Mouse (Mus musculus) testis, adult 2 months (tissue): ENCODE results near the gene Thsd4. TPM values are rescaled to one million over a fixed set of nuclear protein-coding genes. Genes with fewer than 3 reads are reported as not detected.

Experiments
- H3K27ac ChIP-seq: fragments of 200-500 bp; 2 replicates; pipeline ENCODE4 v1.5.1; 2012; ENCODE audit warnings: low read depth, low read length; ENCODE audit not compliant: control insufficient read depth, insufficient read depth
- H3K27me3 ChIP-seq: fragments of 200-500 bp; 2 replicates; pipeline ENCODE4 v1.6.1; 2012; ENCODE audit warnings: mild to moderate bottlenecking, low read length, moderate library complexity; ENCODE audit not compliant: control insufficient read depth, insufficient read depth
- H3K36me3 ChIP-seq: fragments of 200-500 bp; 2 replicates; pipeline ENCODE4 v1.6.1; 2012; ENCODE audit warnings: mild to moderate bottlenecking, low read length; ENCODE audit not compliant: control insufficient read depth, insufficient read depth
- H3K4me1 ChIP-seq: fragments of 200-500 bp; 2 replicates; pipeline ENCODE4 v1.6.1; 2012; ENCODE audit warnings: low read length; ENCODE audit not compliant: control insufficient read depth, insufficient read depth
- H3K4me3 ChIP-seq: fragments of 200-500 bp; 2 replicates; pipeline ENCODE4 v1.5.1; 2012; ENCODE audit warnings: low read depth, mild to moderate bottlenecking, low read length, moderate library complexity, mixed read lengths; ENCODE audit not compliant: control insufficient read depth
- CTCF ChIP-seq: fragments of 200-500 bp; IDR thresholded peaks from 2 replicates; pipeline ENCODE4 v1.5.1; 2012; ENCODE audit warnings: low read depth, mild to moderate bottlenecking, inconsistent platforms, low read length, moderate library complexity; ENCODE audit not compliant: control insufficient read depth, insufficient read depth, insufficient replicate concordance
- POLR2A ChIP-seq: fragments of 200-500 bp; IDR thresholded peaks from 2 replicates; pipeline ENCODE4 v1.6.1; 2012; ENCODE audit warnings: low read depth, mild to moderate bottlenecking, inconsistent platforms, low read length, moderate library complexity; ENCODE audit not compliant: control insufficient read depth
- polyA plus RNA-seq: library from polyadenylated mRNA; depleted of rRNA; stranded (reverse); fragments of >200 nt; gene quantifications from 2 replicates; pipeline ENCODE4 v1.2.3, GENCODE M21; 2012; rRNA removed

The Thsd4 gene
- 1.4 TPM in 2 replicates for polyA plus RNA-seq

GRCm38 (mm10) chr9:60521806-60522264 is at the start of gene Thsd4:
Gene Thsd4, minus strand, starts transcription at chr9:60522046.
- Histone ChIP-seq H3K4me3 (peak within 1 kb of the TSS; percentile 78), H3K27ac (no peak within 1 kb of the TSS; the same call in 1 of the 2 replicates), H3K27me3 (no peaks in the 10 kb centered on the region)

GRCm38 (mm10) chr9:60571041-60571440 is 49.2 kb upstream of the Thsd4 start:
- Histone ChIP-seq H3K36me3 (no peaks in the 10 kb centered on the region), H3K27ac (no peak overlapping the region), H3K4me1 (no peaks in the 10 kb centered on the region), H3K4me3 (no peak overlapping the region), H3K27me3 (no peaks in the 10 kb centered on the region)
- TF ChIP-seq POLR2A, result no peak
- no peak for TF ChIP-seq CTCF

More at GRCm38 (mm10) chr9:60521806-60522264, at the start of gene Thsd4:
- Histone ChIP-seq H3K4me1 (peaks cover 12% of the 10 kb centered on the region), H3K36me3 (no peaks in the 10 kb centered on the region)
- TF ChIP-seq CTCF (peak; percentile 74), POLR2A (no peak)

- H3K27ac ChIP-seq, result no peak overlapping the region
- no peak for TF ChIP-seq CTCF
- TF ChIP-seq POLR2A, result no peak
- no peaks in the 10 kb centered on the region for H3K27me3 ChIP-seq
- no peak overlapping the region for H3K4me3 ChIP-seq
- no peaks in the 10 kb centered on the region for H3K4me1 ChIP-seq
- no peaks in the 10 kb centered on the region for H3K36me3 ChIP-seq
Measured at GRCm38 (mm10) chr9:60569366-60569765, 47.5 kb upstream of the Thsd4 start.

DNA sequence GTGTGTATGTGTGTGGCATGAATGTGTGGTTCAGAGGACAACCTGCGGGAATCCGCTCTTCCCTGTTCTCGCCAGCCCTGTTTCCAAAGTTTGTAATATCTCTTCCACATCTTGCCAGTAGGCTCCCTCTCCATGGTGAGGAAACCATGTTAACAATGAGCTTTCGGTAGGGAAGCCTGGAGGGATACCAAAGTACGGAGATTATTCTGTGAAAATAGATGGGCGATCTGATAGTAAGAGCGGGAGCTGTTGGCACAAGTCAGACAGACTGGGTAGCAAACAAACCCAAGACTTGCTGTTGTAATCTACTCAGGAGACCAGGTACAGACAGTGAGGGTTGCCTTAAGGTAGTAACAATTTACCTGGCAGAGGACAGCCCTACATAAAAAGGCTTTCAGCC is 42.0 kb upstream of the Thsd4 start:
- TF ChIP-seq CTCF, result no peak
- no peak for TF ChIP-seq POLR2A
- Histone ChIP-seq H3K4me1 (no peaks in the 10 kb centered on the region), H3K36me3 (no peaks in the 10 kb centered on the region), H3K27me3 (no peaks in the 10 kb centered on the region), H3K4me3 (no peak overlapping the region), H3K27ac (no peak overlapping the region)

GRCm38 (mm10) chr9:60562443-60563371 is 40.9 kb upstream of the Thsd4 start:
- H3K27me3 ChIP-seq, result no peaks in the 10 kb centered on the region
- H3K4me1 ChIP-seq, result no peaks in the 10 kb centered on the region
- no peak overlapping the region for H3K4me3 ChIP-seq
- H3K36me3 ChIP-seq, result no peaks in the 10 kb centered on the region
- TF ChIP-seq POLR2A, result no peak
- 0 out of 2 replicates have a peak, but pooled peaks have one; percentile 9 for TF ChIP-seq CTCF
- H3K27ac ChIP-seq, result no peak overlapping the region

DNA sequence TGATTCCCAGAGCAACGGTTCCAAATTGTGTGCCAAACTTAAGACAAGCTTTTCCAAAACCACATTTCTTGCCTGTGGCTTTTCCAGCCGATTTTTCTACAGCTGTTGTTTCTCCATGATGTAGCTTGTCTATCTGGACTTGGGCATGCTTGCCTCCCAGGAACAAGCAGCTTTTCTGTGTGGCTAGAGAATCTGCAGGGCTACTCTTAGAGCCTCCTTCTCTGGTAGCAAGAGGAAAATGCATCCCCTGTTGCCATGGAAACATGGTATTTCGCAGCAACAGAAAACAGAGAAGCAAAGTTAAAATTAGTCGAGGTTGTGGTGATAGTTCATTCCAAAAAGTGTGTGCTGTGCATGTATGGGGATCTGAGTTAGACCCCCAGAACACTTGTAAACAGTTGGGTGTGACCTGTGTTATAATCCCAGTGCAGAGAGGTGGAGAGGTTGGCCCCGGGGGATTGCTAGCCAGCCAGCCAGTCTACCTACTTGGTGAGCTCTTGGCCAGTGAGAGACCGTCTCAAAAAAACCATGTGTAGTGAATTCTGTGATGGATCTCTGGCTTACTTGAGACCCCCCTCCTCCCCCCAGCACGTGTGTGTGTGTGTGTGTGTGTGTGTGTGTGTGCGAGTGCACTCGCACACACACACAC is 39.9 kb upstream of the Thsd4 start:
- Histone ChIP-seq H3K4me1 (no peaks in the 10 kb centered on the region), H3K27me3 (no peaks in the 10 kb centered on the region)
- no peak for TF ChIP-seq POLR2A
- TF ChIP-seq CTCF, result no peak

DNA sequence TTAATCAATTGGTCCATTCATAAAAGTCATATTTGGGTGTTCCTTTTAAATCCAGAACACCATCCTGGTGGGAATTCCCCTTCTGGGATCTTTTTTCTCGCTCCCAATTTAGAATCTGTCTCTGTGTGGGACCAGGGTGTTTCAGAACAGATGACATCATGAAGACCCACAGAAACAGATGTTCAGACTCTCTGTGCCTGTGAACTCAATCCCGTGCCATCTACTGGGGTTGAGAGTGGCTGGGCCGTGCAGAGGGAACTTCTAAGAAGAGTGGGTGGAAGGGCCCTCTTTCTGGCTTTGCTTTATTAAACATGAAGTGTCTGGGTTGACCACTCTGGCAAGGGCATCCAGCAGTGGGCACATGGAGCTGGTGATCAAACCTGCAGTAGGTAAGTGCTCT is 36.7 kb upstream of the Thsd4 start:
- Histone ChIP-seq H3K4me3 (no peak overlapping the region), H3K27me3 (no peaks in the 10 kb centered on the region), H3K36me3 (no peaks in the 10 kb centered on the region), H3K4me1 (no peaks in the 10 kb centered on the region), H3K27ac (no peak overlapping the region)
- TF ChIP-seq CTCF (no peak), POLR2A (no peak)

More for the DNA sequence above, 39.9 kb upstream of the Thsd4 start:
- no peak overlapping the region for H3K27ac ChIP-seq
- no peak overlapping the region for H3K4me3 ChIP-seq
- H3K36me3 ChIP-seq, result no peaks in the 10 kb centered on the region
